ENCODE assay signal across 16 mouse cellular contexts in the genomic region with DNA sequence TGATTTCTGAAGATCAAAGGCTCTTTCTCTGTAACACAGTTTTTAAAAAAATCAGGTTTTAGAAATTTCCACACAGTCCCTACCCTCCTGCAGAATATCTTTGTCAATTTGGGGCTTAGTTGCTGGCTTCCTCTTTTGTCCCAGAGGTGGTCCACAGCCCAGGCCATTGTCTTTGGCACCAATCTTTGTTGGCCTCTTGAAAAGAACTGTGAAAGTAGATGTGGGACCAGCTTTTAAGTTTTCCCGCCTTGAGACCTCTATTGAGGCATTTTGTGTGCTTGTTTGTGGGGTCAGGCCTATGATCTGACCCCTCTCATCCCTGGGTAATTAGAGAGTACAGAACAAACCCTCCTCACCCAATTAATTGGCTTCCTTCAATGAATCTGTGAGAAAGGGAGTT.
"Had no signal": no experiment of that assay in that cellular context is flagged by ENCODE, and none has a peak within 500 bp of the region (broad histone marks: within the 10 kb centered on the region; RNA-seq: fewer than 3 reads in every experiment).

No protein-coding gene starts in this region.

- H3K4me3 ChIP-seq: lung, embryonic 15.5 days; megakaryocyte, embryonic 14.5 days; midbrain, embryonic 13.5 days; midbrain, embryonic 15.5 days; neural tube, embryonic 12.5 days had no signal

- H3K4me1 ChIP-seq: lung, embryonic 15.5 days; megakaryocyte, embryonic 14.5 days; midbrain, embryonic 13.5 days; midbrain, embryonic 15.5 days; neural tube, embryonic 12.5 days had no signal

- H3K27me3 ChIP-seq: lung, embryonic 15.5 days; megakaryocyte, embryonic 14.5 days; midbrain, embryonic 13.5 days; midbrain, embryonic 15.5 days; neural tube, embryonic 12.5 days had no signal

- H3K27ac ChIP-seq: lung, embryonic 15.5 days; macrophage; midbrain, embryonic 13.5 days; midbrain, embryonic 15.5 days; neural tube, embryonic 12.5 days had no signal

- DNase-seq: liver, postnatal 0 days; lung, adult 2 months; lung, postnatal 14 days; lung, postnatal 36 days; right cerebral cortex, postnatal 14 days; thymus, adult 18-20 months; thymus, postnatal 14 days; thymus, postnatal 36 days had no signal

- H3K4me2 ChIP-seq: lung, embryonic 15.5 days; midbrain, embryonic 11.5 days; midbrain, embryonic 13.5 days; midbrain, embryonic 15.5 days; neural tube, embryonic 12.5 days had no signal

- H3K9me3 ChIP-seq: lung, embryonic 15.5 days; megakaryocyte, embryonic 14.5 days; midbrain, embryonic 13.5 days; midbrain, embryonic 15.5 days; neural tube, embryonic 12.5 days had no signal

- H3K9ac ChIP-seq: liver, postnatal 0 days; lung, embryonic 15.5 days; midbrain, embryonic 13.5 days; midbrain, embryonic 15.5 days; neural tube, embryonic 12.5 days had no signal

- ATAC-seq: liver, postnatal 0 days; lung, postnatal 0 days; midbrain, embryonic 13.5 days; midbrain, embryonic 15.5 days had no signal

- H3K36me3 ChIP-seq: lung, embryonic 15.5 days; midbrain, embryonic 13.5 days; midbrain, embryonic 15.5 days; neural tube, embryonic 12.5 days had no signal
